ENCODE assay signal across 1 mouse cellular context in the genomic region with DNA sequence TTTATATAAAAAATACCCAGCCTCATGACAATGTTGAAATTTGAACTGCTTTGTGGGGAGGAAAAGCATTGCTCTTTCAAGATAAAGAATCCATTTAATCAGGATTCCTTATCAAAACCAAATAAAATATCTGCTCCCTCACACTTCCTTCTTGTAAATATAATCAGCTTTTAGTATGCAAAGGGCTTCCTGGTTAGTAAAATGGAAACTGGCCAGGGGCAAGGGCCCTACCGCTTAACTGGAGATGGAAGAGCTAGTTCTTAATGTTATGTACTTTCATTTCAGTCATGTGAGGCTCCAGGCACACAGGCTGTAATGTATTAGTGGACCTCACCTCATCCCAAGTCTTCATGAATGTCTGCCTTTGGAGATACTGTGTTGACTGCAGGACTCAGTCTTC.
TF ChIP-seq lines count a peak whose summit lies in the region.

No protein-coding gene starts in this region.

TF ChIP-seq in CH12.LX, 34 proteins besides CTCF, POLR2A, EP300 and RAD21 (continued from another document):
- no peak for TF ChIP-seq MAX (IDR thresholded peaks at IDR 0.05; ENCODE audit: low read length)
- peak; percentile 42; the same call in 1 of the 2 replicates for TF ChIP-seq USF1 (IDR thresholded peaks at IDR 0.05; ENCODE audit: low read depth, low read length)
- TF ChIP-seq TCF12 (IDR thresholded peaks at IDR 0.05; ENCODE audit: low read depth, low read length), result no peak
- peak; percentile 53; the same call in 1 of the 2 replicates for TF ChIP-seq ETS1 (conservative IDR thresholded peaks at IDR 0.05; ENCODE audit: low read depth, low read length)
- no peak for TF ChIP-seq SIN3A (IDR thresholded peaks at IDR 0.05; ENCODE audit: low read length)
